Comparison of ENCODE assay signal across 7 mouse cellular contexts in the genomic region with DNA sequence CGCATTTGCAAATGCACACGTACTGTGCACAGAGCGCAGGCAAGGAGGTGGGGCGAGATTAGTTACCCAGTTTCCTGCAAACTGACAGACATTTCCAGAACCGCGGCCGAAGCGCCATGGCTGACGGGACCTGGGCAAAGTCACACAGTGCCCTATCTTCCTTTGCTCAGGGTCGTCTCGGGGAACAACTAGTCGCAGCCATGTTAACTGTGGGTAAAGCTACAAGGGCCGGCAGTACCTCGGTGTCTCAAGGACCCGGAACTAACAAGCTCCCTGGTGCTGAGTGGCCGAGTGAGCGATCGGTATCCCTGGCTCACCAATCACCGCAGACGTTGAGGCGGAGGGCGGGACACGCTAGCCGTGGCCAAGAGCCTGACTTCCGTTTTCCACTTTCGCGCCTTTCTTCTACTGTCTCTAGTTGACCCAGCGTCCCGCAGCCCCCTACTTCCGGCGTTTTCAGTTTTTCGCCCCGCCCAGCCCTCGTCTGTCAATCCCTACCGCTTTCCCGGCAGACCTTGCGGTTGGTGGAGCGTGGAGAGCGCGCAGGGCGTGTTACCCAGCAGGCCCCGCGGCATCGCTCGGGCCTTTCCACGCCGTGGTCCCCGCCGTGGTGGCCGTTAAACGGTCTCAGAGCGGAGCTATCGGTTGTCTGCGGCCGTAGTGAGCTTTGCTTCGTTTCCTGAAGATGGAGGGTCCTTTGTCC. TPM values are rescaled to one million over a fixed set of nuclear protein-coding genes. Genes with fewer than 3 reads are reported as not detected.
DNase-seq lines count a peak whose midpoint lies in the region; ATAC-seq lines count a peak whose summit lies in the region.

Gene Mrpl18, minus strand, starts transcription at position 465 of the 703 bp plus-strand sequence.

- no peaks in the 10 kb centered on the region for H3K4me1 ChIP-seq in embryonic facial prominence, embryonic 11.5 days (ENCODE audit: control insufficient read depth, insufficient read depth, low read length)
- peaks cover 2% of the 10 kb centered on the region; the same call in 1 of the 2 replicates for H3K4me1 ChIP-seq in limb, embryonic 10.5 days
- peaks cover 21% of the 10 kb centered on the region for H3K4me1 ChIP-seq in midbrain, embryonic 13.5 days (replicated peaks)

- H3K4me3 ChIP-seq in embryonic facial prominence, embryonic 11.5 days (ENCODE audit: low read depth, low read length), result peak within 1 kb of the TSS; percentile 89
- peak within 1 kb of the TSS; percentile 96 for H3K4me3 ChIP-seq in limb, embryonic 10.5 days
- H3K4me3 ChIP-seq in midbrain, embryonic 13.5 days (replicated peaks), result peak within 1 kb of the TSS; percentile 85

- H3K36me3 ChIP-seq in embryonic facial prominence, embryonic 11.5 days (replicated peaks; ENCODE audit: control insufficient read depth, insufficient read depth, low read depth, low read length), result peaks cover 8% of the 10 kb centered on the region
- peaks cover 69% of the 10 kb centered on the region for H3K36me3 ChIP-seq in limb, embryonic 10.5 days
- H3K36me3 ChIP-seq in midbrain, embryonic 13.5 days, result peaks cover 55% of the 10 kb centered on the region

- peak; percentile 99 for ATAC-seq in embryonic facial prominence, embryonic 11.5 days (replicated peaks; ENCODE audit: insufficient number of reproducible peaks, low FRiP score, low TSS enrichment, low read depth)
- ATAC-seq in granulocyte monocyte progenitor cell, adult 5-6 weeks (replicated peaks; ENCODE audit: poor library complexity, severe bottlenecking), result peak; percentile 95
- ATAC-seq in midbrain, embryonic 13.5 days, result peak; percentile 99

- H3K9ac ChIP-seq in embryonic facial prominence, embryonic 11.5 days (replicated peaks; ENCODE audit: low read length), result peak within 1 kb of the TSS; percentile 95
- peak within 1 kb of the TSS; percentile 97 for H3K9ac ChIP-seq in midbrain, embryonic 13.5 days (replicated peaks)

- no peaks in the 10 kb centered on the region for H3K27me3 ChIP-seq in embryonic facial prominence, embryonic 11.5 days (ENCODE audit: control insufficient read depth, insufficient read depth, low read length)
- H3K27me3 ChIP-seq in limb, embryonic 10.5 days (ENCODE audit: low read depth, poor library complexity, severe bottlenecking), result no peaks in the 10 kb centered on the region
- H3K27me3 ChIP-seq in midbrain, embryonic 13.5 days, result no peaks in the 10 kb centered on the region

- H3K4me2 ChIP-seq in embryonic facial prominence, embryonic 11.5 days (ENCODE audit: low read depth, low read length), result peak within 1 kb of the TSS; percentile 56
- H3K4me2 ChIP-seq in midbrain, embryonic 13.5 days (replicated peaks), result peak within 1 kb of the TSS; percentile 91

- 0% methylated on average over 56 of the region's 56 CpGs for WGBS in embryonic facial prominence, embryonic 11.5 days
- whole genome bisulfite sequencing in limb, embryonic 10.5 days, result under 1% methylated on average over 56 of the region's 56 CpGs
- WGBS in midbrain, embryonic 13.5 days, result under 1% methylated on average over 56 of the region's 56 CpGs

- peak; percentile 99 for DNase-seq in adrenal gland, postnatal 14 days
- DNase-seq in embryonic facial prominence, embryonic 11.5 days (ENCODE audit: low spot score), result peak; percentile 100
- peak; percentile 100 for DNase-seq in kidney, adult 11 months
- DNase-seq in limb, embryonic 10.5 days (ENCODE audit: low spot score), result peak; percentile 98
- peak; percentile 95 for DNase-seq in spleen, adult 12 weeks (ENCODE audit: low spot score)

- H3K27ac ChIP-seq in embryonic facial prominence, embryonic 11.5 days (replicated peaks; ENCODE audit: low read depth, low read length), result peak within 1 kb of the TSS; percentile 79
- peak within 1 kb of the TSS; percentile 97 for H3K27ac ChIP-seq in limb, embryonic 10.5 days
- H3K27ac ChIP-seq in midbrain, embryonic 13.5 days, result peak within 1 kb of the TSS; percentile 81

- H3K9me3 ChIP-seq in embryonic facial prominence, embryonic 11.5 days (replicated peaks; ENCODE audit: control insufficient read depth, low read length), result no peaks in the 10 kb centered on the region
- no peaks in the 10 kb centered on the region for H3K9me3 ChIP-seq in limb, embryonic 10.5 days (replicated peaks)
- H3K9me3 ChIP-seq in midbrain, embryonic 13.5 days, result no peaks in the 10 kb centered on the region

RNA-seq across cellular contexts. Expression of gene Mrpl18, which starts in this region (rescaled TPM):
- 84.1 and 86.9 TPM in 2 replicates for total RNA-seq in adrenal gland, postnatal 14 days (2021)
- 172 and 188 TPM in 2 replicates for polyA plus RNA-seq in embryonic facial prominence, embryonic 11.5 days (2014; fragmentation: Nextera tagmentation; extraction: Ambion mirVana)
- 138 and 143 TPM in 2 replicates for total RNA-seq in granulocyte monocyte progenitor cell, adult 5-6 weeks (2014; fragmentation: Nextera tagmentation)
- 190 and 222 TPM in 2 replicates for total RNA-seq in granulocyte monocyte progenitor cell, adult 5-6 weeks (2017)
- 200 and 227 TPM in 2 replicates for polyA plus RNA-seq in limb, embryonic 10.5 days (2016; fragmentation: Nextera tagmentation; extraction: Ambion mirVana)
- polyA plus RNA-seq in midbrain, embryonic 13.5 days (2015; fragmentation: Nextera tagmentation; extraction: Ambion mirVana), result 138 and 145 TPM in 2 replicates

Comparison
In these comparisons a context has a peak if more than half of its experiments do, and no peak if none do; other contexts are left out.
1. Peak in every context shown above with its lines: DNase-seq, ATAC-seq, H3K4me3 ChIP-seq and H3K27ac ChIP-seq.